Mouse (Mus musculus): ENCODE data around the gene Padi6.

GRCm38 (mm10) chr4:140721968-140722490, 20.4 kb downstream of the Padi6 start:
- TF ChIP-seq CTCF (IDR thresholded peaks at IDR 0.05; ENCODE audit: low read depth) (no peak), EP300 (IDR thresholded peaks at IDR 0.05; ENCODE audit: low read depth) (no peak)

All from heart, postnatal 0 days (tissue).